Mouse (Mus musculus) limb, embryonic 12.5 days (tissue): ENCODE results near the gene Nudcd2. TPM values are rescaled to one million over a fixed set of nuclear protein-coding genes. Genes with fewer than 3 reads are reported as not detected.
"Not testable (repeated sequence)": the region's sequence is repeated elsewhere in the genome, so short reads cannot be mapped to it uniquely, and the experiment has no call there.

Experiments used
- ATAC-seq: fragments of 200-750 bp; cut with Nextera tagmentation; 2 replicates; pipeline ENCODE4 v1.8.0; 2017; ENCODE audit warnings: low read depth, moderate TSS enrichment; ENCODE audit not compliant: insufficient number of reproducible peaks, insufficient read depth, low FRiP score, low TSS enrichment
- H3K27ac ChIP-seq: fragments of 300-500 bp; sonication (generic); 2 replicates; pipeline ENCODE4 v1.5.1; 2016; ENCODE audit warnings: mild to moderate bottlenecking, moderate library complexity
- H3K27me3 ChIP-seq: fragments of 300-500 bp; sonication (generic); 2 replicates; pipeline ENCODE4 v1.6.1; 2016; ENCODE audit warnings: mild to moderate bottlenecking, moderate library complexity
- H3K36me3 ChIP-seq: fragments of 300-500 bp; sonication (generic); 2 replicates; pipeline ENCODE4 v1.6.1; 2016; ENCODE audit warnings: mild to moderate bottlenecking, moderate library complexity
- H3K4me1 ChIP-seq: fragments of 300-500 bp; sonication (generic); replicated peaks from 2 replicates; pipeline ENCODE4 v1.6.1; 2016
- H3K4me2 ChIP-seq: fragments of 300-500 bp; sonication (generic); 2 replicates; pipeline ENCODE4 v1.6.1; 2016; ENCODE audit warnings: mild to moderate bottlenecking, moderate library complexity
- H3K4me3 ChIP-seq: fragments of 300-500 bp; sonication (generic); replicated peaks from 2 replicates; pipeline ENCODE4 v1.5.1; 2016; ENCODE audit warnings: mild to moderate bottlenecking
- H3K9ac ChIP-seq: fragments of 300-500 bp; sonication (generic); replicated peaks from 2 replicates; pipeline ENCODE4 v1.6.1; 2016; ENCODE audit warnings: mild to moderate bottlenecking, moderate library complexity
- H3K9me3 ChIP-seq: fragments of 300-500 bp; sonication (generic); 2 replicates; pipeline ENCODE4 v1.6.1; 2016; ENCODE audit warnings: mild to moderate bottlenecking, moderate library complexity
- WGBS: fragments of 180-500 bp; shearing (Covaris S2); methylation state at CpG from one replicate; pipeline ENCODE4 v1.1.7; 2016; 5-methylcytosine and 5-hydroxymethylcytosine counted together
- polyA plus RNA-seq: library from polyadenylated mRNA; unstranded; fragments of >200 nt; fragmentation: Nextera tagmentation; extraction: Ambion mirVana; gene quantifications from 2 replicates; pipeline ENCODE4 v1.2.1, GENCODE M21; 2016

Gene Nudcd2
- 205 and 207 TPM in 2 replicates for polyA plus RNA-seq

- peak within 1 kb of the TSS; percentile 95 for H3K9ac ChIP-seq
- WGBS, result under 1% methylated on average over 52 of the region's 52 CpGs
- peak; percentile 98 for ATAC-seq
- peak within 1 kb of the TSS; percentile 86 for H3K4me3 ChIP-seq
- peaks cover 34% of the 10 kb centered on the region for H3K36me3 ChIP-seq
- no peaks in the 10 kb centered on the region for H3K9me3 ChIP-seq
- peak within 1 kb of the TSS; percentile 92 for H3K27ac ChIP-seq
- H3K4me1 ChIP-seq, result peaks cover 24% of the 10 kb centered on the region
- no peaks in the 10 kb centered on the region for H3K27me3 ChIP-seq
- H3K4me2 ChIP-seq, result peak within 1 kb of the TSS; percentile 85
Measured at GRCm38 (mm10) chr11:40733339-40734174, at the start of gene Nudcd2, which contains the start of gene Hmmr. TSS of gene Nudcd2 (plus strand) at chr11:40733667. TSS of gene Hmmr (minus strand) at chr11:40733422.

- 75% methylated on average over 5 of the region's 5 CpGs for WGBS
- Histone ChIP-seq H3K36me3 (peaks cover 27% of the 10 kb centered on the region), H3K4me3 (no peak overlapping the region), H3K4me2 (peak overlapping the region; percentile 85), H3K27ac (no peak overlapping the region), H3K9ac (no peak overlapping the region), H3K4me1 (peaks cover 24% of the 10 kb centered on the region), H3K9me3 (no peaks in the 10 kb centered on the region), H3K27me3 (no peaks in the 10 kb centered on the region)
- ATAC-seq, result no peak
Measured at GRCm38 (mm10) chr11:40690444-40691127, 42.9 kb upstream of the Nudcd2 start.

- Histone ChIP-seq H3K4me3 (peak overlapping the region; percentile 84), H3K4me1 (peaks cover 24% of the 10 kb centered on the region), H3K36me3 (peaks cover 12% of the 10 kb centered on the region), H3K9me3 (no peaks in the 10 kb centered on the region), H3K27ac (peak overlapping the region; percentile 98), H3K9ac (peak overlapping the region; percentile 73), H3K4me2 (peak overlapping the region; percentile 85), H3K27me3 (no peaks in the 10 kb centered on the region)
- under 1% methylated on average over 28 of the region's 28 CpGs for WGBS
- ATAC-seq, result peak; percentile 40
Measured at GRCm38 (mm10) chr11:40692101-40692509, 41.4 kb upstream of the Nudcd2 start.

- peaks cover 7% of the 10 kb centered on the region; the same call in 1 of the 2 replicates for H3K36me3 ChIP-seq
- under 1% methylated on average over 36 of the region's 36 CpGs for WGBS
- H3K4me3 ChIP-seq, result peak overlapping the region; percentile 84
- peak overlapping the region; percentile 73 for H3K9ac ChIP-seq
- H3K4me2 ChIP-seq, result peak overlapping the region; percentile 85
- ATAC-seq, result peak; percentile 93
- H3K4me1 ChIP-seq, result peaks cover 24% of the 10 kb centered on the region
- H3K27ac ChIP-seq, result peak overlapping the region; percentile 98
- no peaks in the 10 kb centered on the region for H3K9me3 ChIP-seq
- no peaks in the 10 kb centered on the region for H3K27me3 ChIP-seq
Measured at GRCm38 (mm10) chr11:40692511-40693365, 40.7 kb upstream of the Nudcd2 start.

- ATAC-seq, result peak; percentile 12; the same call in 1 of the 2 replicates
- Histone ChIP-seq H3K9ac (peak overlapping the region; percentile 73), H3K4me2 (peak overlapping the region; percentile 85)
Measured at GRCm38 (mm10) chr11:40693366-40693951, 40.0 kb upstream of the Nudcd2 start.

GRCm38 (mm10) chr11:40694311-40695087, 39.0 kb upstream of the Nudcd2 start:
- ATAC-seq, result peak; percentile 39
- under 1% methylated on average over 31 of the region's 31 CpGs for WGBS
- peak overlapping the region; percentile 98 for H3K27ac ChIP-seq
- H3K4me2 ChIP-seq, result peak overlapping the region; percentile 85
- H3K9me3 ChIP-seq, result no peaks in the 10 kb centered on the region
- no peaks in the 10 kb centered on the region for H3K27me3 ChIP-seq
- peak overlapping the region; percentile 73 for H3K9ac ChIP-seq
- H3K4me3 ChIP-seq, result peak overlapping the region; percentile 84
- H3K4me1 ChIP-seq, result peaks cover 22% of the 10 kb centered on the region
- peaks cover 3% of the 10 kb centered on the region; the same call in 1 of the 2 replicates for H3K36me3 ChIP-seq

More at GRCm38 (mm10) chr11:40693366-40693951, 40.0 kb upstream of the Nudcd2 start:
- H3K36me3 ChIP-seq, result peaks cover 3% of the 10 kb centered on the region; the same call in 1 of the 2 replicates
- no peaks in the 10 kb centered on the region for H3K9me3 ChIP-seq
- under 1% methylated on average over 16 of the region's 16 CpGs for WGBS
- H3K4me3 ChIP-seq, result peak overlapping the region; percentile 84
- H3K27ac ChIP-seq, result peak overlapping the region; percentile 98
- peaks cover 24% of the 10 kb centered on the region for H3K4me1 ChIP-seq
- H3K27me3 ChIP-seq, result no peaks in the 10 kb centered on the region

- Histone ChIP-seq H3K4me1 (peaks cover 17% of the 10 kb centered on the region), H3K27me3 (no peaks in the 10 kb centered on the region), H3K4me3 (peak within 1 kb of the TSS; percentile 84), H3K9me3 (no peaks in the 10 kb centered on the region), H3K27ac (peak within 1 kb of the TSS; percentile 98), H3K36me3 (peaks cover 7% of the 10 kb centered on the region; the same call in 1 of the 2 replicates), H3K9ac (peak within 1 kb of the TSS; percentile 73), H3K4me2 (peak within 1 kb of the TSS; percentile 85)
- 88% methylated on average over 9 of the region's 9 CpGs for WGBS
- no peak for ATAC-seq
Measured at GRCm38 (mm10) chr11:40695103-40695502, 38.4 kb upstream of the Nudcd2 start, which contains the start of gene Mat2b. TSS of gene Mat2b (minus strand) at chr11:40695203.

- not testable (repeated sequence) for ATAC-seq, H3K27ac ChIP-seq
- WGBS, result 93% methylated on average over 6 of the region's 6 CpGs
Measured at GRCm38 (mm10) chr11:40709899-40710298, 23.6 kb upstream of the Nudcd2 start.

GRCm38 (mm10) chr11:40713858-40714257, 19.6 kb upstream of the Nudcd2 start:
- Histone ChIP-seq H3K27ac (no peak overlapping the region), H3K9me3 (no peaks in the 10 kb centered on the region), H3K27me3 (no peaks in the 10 kb centered on the region), H3K4me3 (no peak overlapping the region), H3K9ac (no peak overlapping the region), H3K4me1 (no peaks in the 10 kb centered on the region), H3K4me2 (no peak overlapping the region), H3K36me3 (peaks cover 94% of the 10 kb centered on the region)
- 90% methylated on average over 8 of the region's 8 CpGs for WGBS
- no peak for ATAC-seq

More at GRCm38 (mm10) chr11:40709899-40710298, 23.6 kb upstream of the Nudcd2 start:
- H3K27me3 ChIP-seq, H3K4me3 ChIP-seq, H3K9me3 ChIP-seq, H3K4me2 ChIP-seq, H3K9ac ChIP-seq, H3K4me1 ChIP-seq: not testable (repeated sequence)
- H3K36me3 ChIP-seq, result peaks cover 92% of the 10 kb centered on the region
